Mouse (Mus musculus): ENCODE measurements around the gene Anapc11.

Anapc11 gene

DNA sequence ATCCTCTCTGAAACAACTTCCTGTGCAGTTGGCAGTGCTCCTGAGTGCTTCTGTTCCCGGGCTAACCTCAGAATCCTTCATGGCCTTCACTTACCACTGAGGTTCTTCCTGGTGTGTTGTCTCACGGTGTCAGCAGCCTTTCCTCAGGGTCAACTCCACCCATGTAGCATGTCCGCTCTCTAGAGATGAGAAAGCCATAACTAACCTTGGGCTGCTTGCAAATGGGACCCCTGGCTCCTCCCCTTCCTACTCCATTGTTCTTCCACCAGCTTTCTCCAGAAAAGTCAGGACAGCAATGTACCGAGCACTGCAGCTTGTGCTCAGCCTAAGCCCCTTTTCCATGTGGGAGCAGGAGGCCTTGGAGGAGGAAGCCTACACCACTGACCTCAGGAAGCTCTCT, 8.5 kb downstream of the Anapc11 start:
- DNase-seq (ENCODE audit: low spot score in 2 of 2), result no peak

GRCm38 (mm10) chr11:120608241-120609034, 10.2 kb downstream of the Anapc11 start, which contains the start of gene Npb:
Gene Npb (plus strand): TSS chr11:120608477.
- no peak for DNase-seq (ENCODE audit: low spot score in 2 of 2)

DNA sequence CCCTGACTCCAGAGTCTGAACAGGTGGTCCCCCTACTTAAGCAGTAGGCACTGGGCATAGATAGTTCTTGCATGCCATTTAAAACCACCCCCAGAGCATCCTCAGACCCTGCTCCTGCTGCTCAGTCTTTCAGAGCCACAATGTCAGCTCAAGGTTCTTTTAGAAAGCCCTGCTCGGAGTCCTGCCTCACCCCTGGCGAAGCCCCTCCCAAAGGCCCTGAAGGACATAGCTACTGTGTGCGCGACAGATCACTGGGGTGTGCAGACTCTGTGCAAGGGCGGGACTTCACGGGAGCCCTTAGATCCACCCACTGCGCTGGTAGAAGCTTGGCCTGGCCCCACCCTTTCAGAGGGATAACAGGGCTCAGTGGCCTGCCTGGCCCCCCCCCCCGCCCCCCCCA, 11.0 kb downstream of the Anapc11 start:
- DNase-seq (ENCODE audit: low spot score in 2 of 2), result no peak

DNA sequence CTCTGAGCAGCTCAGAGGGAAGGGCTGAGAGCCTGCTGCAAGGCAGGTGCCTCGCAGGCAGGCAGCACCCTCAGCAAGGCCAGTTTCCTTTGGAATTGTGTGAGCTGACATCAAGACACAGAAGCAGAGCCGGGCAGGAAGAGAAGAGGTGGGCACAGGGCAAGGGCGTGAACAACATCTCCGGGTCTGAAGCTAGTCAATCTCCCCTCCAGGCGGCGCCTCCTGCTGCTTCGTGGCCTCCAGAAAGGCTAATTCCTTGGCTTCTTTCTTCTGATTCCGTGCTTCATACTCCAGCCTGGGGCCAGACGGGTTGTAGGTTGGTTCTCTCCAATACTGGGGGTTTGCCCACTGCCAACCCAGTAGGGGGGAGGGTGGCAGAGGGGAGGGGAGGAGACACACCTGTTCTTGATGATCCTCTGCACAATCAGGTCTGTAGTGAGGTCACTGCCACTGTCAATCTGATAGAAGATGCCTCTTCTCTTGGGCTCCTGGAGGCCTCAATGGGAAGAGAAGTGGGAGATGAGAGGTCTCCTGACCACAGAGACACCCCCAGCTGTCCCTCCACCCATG, 12.3 kb downstream of the Anapc11 start:
- no peak for DNase-seq (ENCODE audit: low spot score in 2 of 2)

DNA sequence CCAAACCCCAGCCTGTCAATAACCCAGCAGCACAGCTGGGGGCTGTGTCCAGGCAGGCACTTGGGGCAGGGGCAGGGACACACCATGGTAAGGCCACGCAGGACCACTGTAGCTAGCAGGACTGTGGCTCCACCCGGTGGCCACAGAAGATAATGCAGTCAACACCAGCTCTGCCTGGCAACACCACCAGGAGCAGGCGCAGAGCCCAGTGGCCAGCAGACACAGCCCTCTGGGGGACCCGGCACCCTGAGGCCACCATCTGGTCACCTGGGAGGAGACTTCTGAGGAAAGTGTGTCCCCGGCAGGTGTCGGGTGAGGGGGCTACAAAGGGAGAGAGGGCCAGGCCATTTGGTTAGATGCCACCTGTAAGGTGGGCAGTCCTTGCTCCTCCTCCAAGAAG, 14.5 kb downstream of the Anapc11 start:
- DNase-seq (ENCODE audit: low spot score in 2 of 2), result peak; percentile 65 to 86

GRCm38 (mm10) chr11:120613481-120613972, 15.3 kb downstream of the Anapc11 start:
- DNase-seq (ENCODE audit: low spot score in 2 of 2), result no peak

GRCm38 (mm10) chr11:120613976-120614375, 15.8 kb downstream of the Anapc11 start:
- no peak for DNase-seq (ENCODE audit: low spot score in 2 of 2)

DNA sequence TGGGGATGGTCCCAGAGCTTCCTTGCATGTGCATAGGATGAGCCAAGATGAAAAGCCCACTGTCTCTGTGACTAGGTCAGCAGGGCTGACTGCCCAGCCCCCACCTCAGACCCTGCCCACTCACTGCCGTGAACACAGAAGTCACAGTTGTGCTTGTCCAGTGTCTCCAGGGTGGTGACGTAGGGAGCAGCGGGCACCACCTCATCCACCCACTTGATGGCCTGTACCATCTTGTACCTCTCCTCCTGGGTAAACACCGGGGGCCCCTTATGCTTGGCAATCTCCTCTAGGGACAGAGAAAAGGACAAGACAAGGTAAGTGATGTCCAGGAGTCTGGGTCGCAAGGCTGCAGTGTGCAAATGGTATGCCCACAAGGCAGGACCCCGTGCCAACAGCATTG, 16.9 kb downstream of the Anapc11 start:
- DNase-seq (ENCODE audit: low spot score in 2 of 2), result no peak

- DNase-seq (ENCODE audit: low spot score in 2 of 2), result no peak
These were observed 17.5 kb downstream of the Anapc11 start for GRCm38 (mm10) chr11:120615606-120616203.

GRCm38 (mm10) chr11:120616617-120617294, 18.5 kb downstream of the Anapc11 start:
- no peak for DNase-seq (ENCODE audit: low spot score in 2 of 2)

- peak; percentile 83 to 91 for DNase-seq (ENCODE audit: low spot score in 2 of 2)
These were observed 19.4 kb downstream of the Anapc11 start, which contains the start of gene Pcyt2 for GRCm38 (mm10) chr11:120617519-120618112. Gene Pcyt2 (minus strand): TSS chr11:120617936.

DNA sequence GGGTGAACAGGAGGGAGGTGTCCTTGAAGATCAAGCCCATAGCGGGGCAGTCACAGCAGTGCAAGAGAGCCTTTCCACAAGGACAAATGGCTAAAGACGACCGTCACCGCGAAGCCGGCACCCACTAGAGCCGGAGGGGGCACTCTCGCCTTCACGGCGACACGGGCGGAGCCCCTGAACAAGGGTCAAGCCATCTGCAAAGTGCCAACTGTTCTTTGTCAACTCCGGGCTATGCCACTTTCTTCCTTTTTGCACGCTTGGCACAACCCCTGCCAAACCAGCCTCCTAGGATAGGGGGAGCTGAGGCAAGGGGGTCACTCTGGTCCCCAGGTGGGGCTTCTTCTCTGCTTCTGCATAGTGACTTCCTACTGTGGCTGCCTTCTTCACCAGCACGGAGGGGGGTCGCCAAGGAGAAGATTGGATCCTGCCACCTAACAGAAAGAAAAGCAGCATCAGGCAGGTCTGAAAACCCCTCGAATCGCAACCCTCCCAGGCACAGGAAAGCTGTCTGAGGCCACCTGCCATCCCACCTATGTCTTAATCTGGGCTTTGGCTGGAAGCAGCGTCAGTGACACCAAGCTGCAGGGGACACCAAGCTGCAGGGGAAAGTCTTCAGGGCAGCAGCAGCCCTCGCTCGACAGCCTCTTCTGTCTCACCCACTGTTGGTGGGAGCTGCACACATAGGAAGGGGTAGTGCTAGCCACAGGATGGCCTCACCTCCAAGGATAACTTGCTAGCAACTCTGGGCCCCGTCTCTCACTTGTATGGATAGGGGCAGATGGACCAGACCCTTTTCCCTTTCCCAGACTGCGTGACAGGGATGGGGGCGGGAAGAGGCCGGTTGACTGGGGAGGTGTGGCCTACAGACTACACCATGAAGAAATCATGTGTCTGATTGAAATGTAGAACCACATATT, 20.7 kb downstream of the Anapc11 start:
- DNase-seq (ENCODE audit: low spot score in 2 of 2), result no peak

GRCm38 (mm10) chr11:120620195-120620594, 22.0 kb downstream of the Anapc11 start:
- no peak for DNase-seq (ENCODE audit: low spot score in 2 of 2)

GRCm38 (mm10) chr11:120622805-120623204, 24.6 kb downstream of the Anapc11 start:
- DNase-seq (ENCODE audit: low spot score in 2 of 2), result no peak

GRCm38 (mm10) chr11:120623961-120624679, 25.9 kb downstream of the Anapc11 start:
- peak in 1 of 2 experiments; percentile 61 for DNase-seq (ENCODE audit: low spot score in 2 of 2)

GRCm38 (mm10) chr11:120624680-120625111, 26.5 kb downstream of the Anapc11 start:
- peak; percentile 63 to 82 for DNase-seq (ENCODE audit: low spot score in 2 of 2)

GRCm38 (mm10) chr11:120625152-120625775, 27.0 kb downstream of the Anapc11 start, which contains the start of gene Sirt7:
Gene Sirt7 (minus strand): TSS chr11:120625240.
- no peak for DNase-seq (ENCODE audit: low spot score in 2 of 2)

- DNase-seq (ENCODE audit: low spot score in 2 of 2), result no peak
These were observed 28.7 kb downstream of the Anapc11 start for GRCm38 (mm10) chr11:120626785-120627467.

Measured in cerebellum, postnatal 4 days (tissue).